Mouse (Mus musculus): Measurements from ENCODE around the gene Mphosph9.
"Not testable (repeated sequence)": the region's sequence is repeated elsewhere in the genome, so short reads cannot be mapped to it uniquely, and the experiment has no call there.

Gene Mphosph9

DNA sequence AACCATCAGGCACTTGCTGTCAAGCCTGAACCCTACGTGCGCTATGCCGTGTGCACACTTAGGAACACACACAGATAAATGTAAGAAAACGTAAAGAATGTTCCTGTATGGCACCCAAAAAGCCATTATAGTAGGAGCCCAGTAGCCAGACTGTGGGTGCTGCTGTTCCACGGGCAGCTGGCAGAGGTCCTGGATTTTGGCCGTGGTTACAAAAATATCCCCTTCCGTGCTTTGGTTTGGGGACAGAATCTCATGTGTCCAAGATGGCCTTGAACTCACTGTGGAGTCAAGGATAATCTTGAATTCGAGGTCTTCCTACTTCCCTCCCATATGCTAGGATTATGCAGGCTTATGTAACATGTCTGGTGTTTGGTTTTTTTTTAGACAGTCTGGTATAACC lies 15.1 kb upstream of the Mphosph9 start:
- DNase-seq (ENCODE audit: low spot score in 2 of 2), result no peak

DNA sequence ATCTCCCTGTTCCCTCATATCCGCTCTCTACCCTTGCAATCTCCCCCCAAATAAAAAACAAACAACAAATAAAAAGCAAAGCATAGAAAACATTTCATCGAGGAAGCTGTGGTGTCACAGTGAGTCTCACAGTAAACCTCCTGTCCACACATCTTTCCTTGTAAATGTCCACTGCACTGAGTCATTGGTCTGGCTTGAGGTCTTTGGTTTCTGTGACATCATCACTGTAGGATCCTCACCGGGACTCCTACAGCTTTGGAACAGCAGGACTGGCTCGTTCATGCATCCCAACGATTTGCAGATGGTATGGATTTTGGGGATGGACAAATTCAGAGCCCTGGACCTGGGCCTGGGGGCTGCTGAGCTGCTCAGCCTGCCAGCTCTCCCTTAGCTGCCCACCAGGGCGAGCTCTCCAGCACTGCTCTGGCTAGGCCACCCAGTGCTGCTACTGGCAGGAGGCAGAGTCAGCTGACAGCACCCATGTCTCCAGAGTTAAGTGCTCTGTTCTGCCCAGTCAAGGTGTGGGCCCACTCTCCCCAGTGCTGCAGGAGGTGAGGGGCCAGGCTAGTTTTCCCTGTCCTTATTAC lies 14.1 kb upstream of the Mphosph9 start:
- peak in 1 of 2 experiments; percentile 47 for DNase-seq (ENCODE audit: low spot score in 2 of 2)

DNA sequence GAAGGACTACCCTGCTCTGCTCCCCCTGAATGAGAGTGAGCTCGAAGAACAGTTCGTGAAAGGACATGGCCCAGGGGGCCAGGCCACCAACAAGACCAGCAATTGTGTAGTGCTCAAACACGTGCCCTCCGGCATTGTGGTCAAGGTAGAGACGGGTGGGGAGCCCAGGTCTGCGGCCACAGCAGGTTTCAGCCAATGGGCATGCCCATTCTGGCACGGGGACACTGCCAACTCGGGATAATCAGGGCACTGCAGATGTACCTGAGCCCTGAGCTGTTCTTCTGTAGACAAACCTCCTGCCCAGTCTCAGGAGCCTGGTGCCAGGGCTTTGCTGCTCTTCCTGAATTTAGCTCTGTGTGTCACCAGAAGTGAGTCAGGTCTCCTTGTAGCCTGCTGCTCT lies 11.0 kb upstream of the Mphosph9 start:
- no peak for DNase-seq (ENCODE audit: low spot score in 2 of 2)

DNA sequence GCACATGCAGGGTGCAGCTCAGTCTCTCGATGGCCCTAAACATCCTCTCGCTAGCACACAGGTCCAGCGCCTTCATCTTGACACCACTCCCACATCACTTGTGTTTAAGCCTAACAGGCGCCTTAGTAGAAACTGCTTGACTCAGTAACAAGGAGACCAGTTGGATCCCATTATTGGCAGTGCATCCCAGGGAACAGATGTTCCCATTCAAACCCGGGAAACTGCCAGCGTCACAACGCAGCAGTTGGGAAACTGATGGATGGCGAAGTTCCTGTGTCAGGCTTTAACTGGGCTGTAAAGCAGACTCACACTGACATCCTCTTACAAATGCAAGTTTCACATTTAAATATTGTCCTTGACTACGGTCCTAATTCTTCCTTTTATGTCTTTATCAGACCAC lies 10.1 kb upstream of the Mphosph9 start:
- no peak for DNase-seq (ENCODE audit: low spot score in 2 of 2)

DNA sequence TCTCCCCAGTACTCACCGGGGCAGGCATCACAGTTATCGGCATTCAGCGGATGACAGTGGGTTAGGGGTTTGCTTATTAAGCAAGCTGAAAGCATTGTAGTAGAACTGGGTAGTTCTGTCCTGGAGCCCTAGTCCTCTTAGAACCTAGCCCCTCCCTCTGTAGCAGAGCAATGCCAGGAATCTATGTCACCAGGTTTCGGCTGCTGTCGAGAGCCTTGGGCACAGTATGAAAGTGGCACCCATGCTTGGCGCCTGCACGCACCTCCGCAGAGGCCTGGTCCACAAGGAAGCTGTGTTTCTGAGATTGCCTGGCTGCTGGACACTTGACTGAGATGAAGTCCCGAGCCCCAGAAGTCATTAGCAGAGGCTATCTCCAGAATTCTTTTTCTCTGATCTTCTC lies 9.3 kb upstream of the Mphosph9 start:
- DNase-seq (ENCODE audit: low spot score in 2 of 2), result no peak

DNA sequence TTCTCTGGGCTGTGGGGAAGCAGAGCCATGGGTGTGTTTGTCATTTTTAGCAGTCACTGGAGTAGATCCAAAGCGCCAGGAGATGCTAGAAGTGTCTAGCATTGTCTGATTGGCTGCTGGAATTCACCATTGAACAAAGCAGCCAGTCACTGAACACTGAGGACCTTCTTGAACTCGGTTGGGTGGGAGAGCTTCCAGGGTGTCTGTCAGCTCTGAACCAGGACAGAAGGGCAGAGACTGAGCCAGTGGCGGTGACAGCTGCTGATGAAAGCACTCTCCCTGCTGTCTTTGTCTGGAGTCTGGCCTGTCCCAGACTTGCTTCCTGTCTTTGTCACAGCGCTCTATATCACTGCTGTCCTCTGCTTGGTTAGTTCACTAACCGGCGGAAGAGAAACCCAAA lies 6.6 kb upstream of the Mphosph9 start:
- no peak for DNase-seq (ENCODE audit: low spot score in 2 of 2)

DNA sequence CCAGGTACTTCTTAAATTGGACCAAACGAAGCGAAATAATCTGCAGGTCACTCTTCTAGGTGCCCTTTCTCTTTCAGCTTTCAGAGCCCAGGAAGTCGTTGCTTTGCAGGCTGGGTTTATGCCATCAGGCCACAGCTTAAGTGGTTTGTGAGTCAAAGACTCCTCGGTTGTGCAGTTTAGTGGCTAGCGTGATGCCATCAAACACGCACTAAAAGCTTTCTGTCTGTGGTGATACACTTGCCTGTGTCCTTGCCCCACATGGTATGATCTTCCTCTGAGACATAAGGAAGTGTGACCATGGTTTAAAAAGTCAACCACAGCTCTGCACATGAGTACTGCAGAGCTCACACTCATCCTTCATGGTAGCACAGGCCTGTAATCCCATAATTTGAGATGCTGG lies 2.3 kb upstream of the Mphosph9 start:
- DNase-seq (ENCODE audit: low spot score in 2 of 2), result no peak

DNA sequence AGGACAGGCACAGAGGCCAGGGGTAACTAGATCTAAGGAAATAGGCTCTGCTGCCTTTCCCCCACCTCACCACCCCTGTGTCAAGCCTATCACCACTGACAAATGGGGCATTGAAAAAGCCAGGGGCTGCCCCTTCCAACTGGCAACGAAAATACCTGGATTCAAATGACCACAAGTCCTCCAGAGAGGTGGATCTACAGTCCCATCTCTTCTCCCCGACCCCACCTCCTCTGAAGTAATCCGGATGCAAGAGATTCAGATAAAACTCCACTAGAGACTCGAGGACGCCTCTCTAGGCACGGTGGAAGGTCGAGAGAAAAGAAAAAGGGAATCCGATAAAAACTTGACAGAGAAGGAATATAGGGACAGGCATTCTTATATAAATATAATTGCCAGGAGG lies 943 bp downstream of the Mphosph9 start:
- peak in 1 of 2 experiments; percentile 17 for DNase-seq (ENCODE audit: low spot score in 2 of 2)

DNA sequence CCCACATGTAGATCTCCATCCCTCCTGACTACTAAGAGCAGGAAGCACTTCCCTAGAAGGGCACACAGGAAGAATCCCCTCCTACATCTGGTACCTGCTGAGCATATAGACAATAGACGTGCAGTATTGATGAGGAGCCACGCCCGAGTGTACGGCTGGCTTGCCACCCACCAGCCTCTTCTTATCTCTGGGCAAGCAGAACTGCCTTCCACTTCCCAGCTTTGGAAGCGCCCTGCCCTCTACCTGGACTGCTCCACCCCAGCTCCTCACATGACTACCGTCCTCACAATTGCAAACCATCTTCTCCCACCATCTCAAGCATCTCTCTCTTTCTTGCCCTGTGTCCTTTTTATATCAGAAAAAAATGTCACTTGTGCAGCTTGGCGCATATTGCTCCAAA lies 10.1 kb downstream of the Mphosph9 start:
- no peak for DNase-seq (ENCODE audit: low spot score in 2 of 2)

DNA sequence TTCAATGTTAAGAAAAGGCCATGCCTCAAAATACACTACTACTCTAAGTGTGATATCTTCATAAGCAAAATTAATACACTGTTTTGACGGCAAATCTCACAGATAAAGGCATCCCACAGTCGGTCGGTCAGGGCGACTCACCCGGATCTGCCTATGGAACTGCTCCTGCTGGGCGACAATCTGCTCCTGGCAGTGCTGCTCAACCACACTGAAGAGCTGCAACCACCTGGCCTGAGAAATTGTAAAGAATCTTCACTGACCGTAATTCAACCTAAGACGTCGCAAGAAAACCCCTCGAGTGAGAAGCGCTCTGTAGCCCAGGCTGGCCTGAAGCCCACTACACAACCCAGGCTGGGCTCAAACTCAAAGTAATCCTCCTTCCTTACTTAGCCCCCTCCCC lies 11.8 kb downstream of the Mphosph9 start:
- DNase-seq (ENCODE audit: low spot score in 2 of 2), result no peak

DNA sequence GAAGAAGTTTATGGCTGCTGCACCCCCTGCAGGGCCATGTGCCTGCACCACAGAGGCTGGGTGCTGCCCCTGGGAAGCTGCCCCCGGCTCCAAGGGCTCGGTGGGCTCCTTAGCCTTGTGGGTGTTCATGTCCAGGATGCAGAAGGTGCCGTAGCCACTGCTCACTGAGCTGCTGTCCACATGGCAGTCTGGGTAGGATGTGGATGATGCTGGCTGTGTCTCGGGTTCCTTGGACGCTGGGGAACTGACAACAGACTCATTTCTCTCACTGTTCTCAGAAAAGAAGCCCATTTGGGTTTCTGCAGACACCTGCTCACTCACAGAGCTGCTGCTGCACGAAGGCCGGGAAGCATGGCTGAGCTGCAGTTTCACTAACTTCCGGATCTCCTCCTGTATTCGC lies 12.3 kb downstream of the Mphosph9 start:
- DNase-seq (ENCODE audit: low spot score in 2 of 2), result no peak

DNA sequence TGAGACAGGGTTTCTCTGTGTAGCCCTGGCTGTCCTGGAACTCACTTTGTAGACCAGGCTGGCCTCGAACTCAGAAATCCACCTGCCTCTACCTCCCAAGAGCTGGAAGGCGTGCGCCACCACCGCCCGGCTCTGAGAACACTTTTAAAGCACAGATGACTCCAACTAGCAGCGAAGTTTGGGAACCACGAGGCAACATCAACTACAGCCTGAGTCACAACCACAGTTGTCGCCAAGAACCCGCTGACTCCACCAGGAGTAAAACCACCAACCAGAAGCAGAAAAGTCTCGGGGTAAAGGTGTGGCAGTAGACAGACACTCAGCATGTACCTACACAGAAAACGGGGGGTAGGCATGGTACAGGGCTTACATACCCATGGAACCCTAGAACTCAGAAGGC lies 17.7 kb downstream of the Mphosph9 start:
- DNase-seq (ENCODE audit: low spot score in 2 of 2), result no peak

DNA sequence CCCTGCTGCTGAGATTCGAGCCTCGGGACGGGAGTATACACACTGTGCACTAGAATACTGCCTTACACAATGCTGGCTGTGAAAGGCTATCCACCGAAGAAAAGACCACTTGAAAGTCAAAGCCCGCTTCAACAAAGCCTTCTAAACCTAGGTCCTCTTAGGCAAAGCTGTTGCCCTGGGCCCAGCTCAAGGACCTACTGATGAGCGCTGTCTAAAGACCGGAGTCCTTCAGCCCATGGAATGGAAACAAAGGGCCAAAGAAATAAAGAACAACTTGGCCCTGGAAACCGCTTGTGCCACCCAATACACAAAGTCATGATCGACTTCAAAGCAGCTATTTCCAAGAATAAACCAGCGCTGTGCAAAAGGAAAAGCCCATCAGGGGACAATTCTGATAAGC lies 18.6 kb downstream of the Mphosph9 start:
- DNase-seq (ENCODE audit: low spot score in 2 of 2), result no peak

DNA sequence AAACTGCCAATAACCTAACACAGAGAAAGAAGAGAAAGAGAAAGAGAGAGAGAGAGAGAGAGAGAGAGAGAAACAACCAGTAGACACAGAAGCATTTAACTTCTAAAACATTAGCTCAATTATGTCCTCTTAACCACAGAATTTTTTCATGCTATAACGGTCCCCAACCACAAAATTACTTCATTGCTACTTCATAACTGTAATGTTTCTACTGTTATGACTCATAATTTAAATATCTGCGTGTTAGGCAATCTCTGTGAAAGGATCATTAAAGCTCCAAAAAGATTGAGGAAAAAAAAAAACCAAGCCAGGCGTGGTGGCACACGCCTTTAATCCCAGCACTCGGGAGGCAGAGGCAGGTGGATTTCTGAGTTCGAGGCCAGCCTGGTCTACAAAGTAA lies 24.9 kb downstream of the Mphosph9 start:
- not testable (repeated sequence) for DNase-seq (ENCODE audit: low spot score in 2 of 2)

DNA sequence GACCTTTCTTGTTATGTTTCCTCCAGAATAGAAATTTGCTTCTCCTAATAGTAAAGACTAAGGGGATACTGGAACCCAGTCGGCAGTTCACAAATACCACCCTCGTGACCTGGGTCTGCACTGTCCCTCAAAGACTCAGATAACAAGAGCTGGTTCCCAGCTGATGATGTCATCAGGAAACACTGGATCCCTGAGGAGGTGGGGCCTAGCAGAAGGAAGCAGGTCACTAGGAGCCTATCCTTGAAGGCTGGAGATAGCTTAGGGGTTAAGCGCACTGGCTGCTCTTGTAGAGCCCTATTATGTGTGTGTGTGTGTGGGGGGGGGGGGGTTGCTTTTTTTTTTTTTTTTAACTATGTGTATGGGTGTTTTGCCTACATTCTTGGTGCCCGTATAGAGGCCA lies 27.6 kb downstream of the Mphosph9 start:
- no peak for DNase-seq (ENCODE audit: low spot score in 2 of 2)

DNA sequence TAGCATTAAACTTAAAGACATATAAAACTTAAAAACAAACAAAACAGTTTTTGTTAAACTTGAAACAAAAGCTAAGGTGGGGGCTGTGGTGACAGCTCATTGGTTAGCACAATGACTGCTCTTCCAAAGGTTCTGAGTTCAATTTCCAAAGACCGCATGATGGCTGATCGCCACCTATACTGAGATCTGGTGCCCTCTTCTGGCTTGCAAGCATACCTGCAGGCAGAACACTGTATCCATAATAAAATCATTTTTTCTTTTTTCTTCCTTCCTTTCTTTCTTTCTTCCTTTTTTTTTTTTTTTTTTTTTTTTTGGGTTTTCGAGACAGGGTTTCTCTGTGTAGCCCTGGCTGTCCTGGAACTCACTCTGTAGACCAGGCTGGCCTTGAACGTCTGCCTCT lies 28.5 kb downstream of the Mphosph9 start:
- DNase-seq (ENCODE audit: low spot score in 2 of 2), result peak in 1 of 2 experiments; percentile 33

DNA sequence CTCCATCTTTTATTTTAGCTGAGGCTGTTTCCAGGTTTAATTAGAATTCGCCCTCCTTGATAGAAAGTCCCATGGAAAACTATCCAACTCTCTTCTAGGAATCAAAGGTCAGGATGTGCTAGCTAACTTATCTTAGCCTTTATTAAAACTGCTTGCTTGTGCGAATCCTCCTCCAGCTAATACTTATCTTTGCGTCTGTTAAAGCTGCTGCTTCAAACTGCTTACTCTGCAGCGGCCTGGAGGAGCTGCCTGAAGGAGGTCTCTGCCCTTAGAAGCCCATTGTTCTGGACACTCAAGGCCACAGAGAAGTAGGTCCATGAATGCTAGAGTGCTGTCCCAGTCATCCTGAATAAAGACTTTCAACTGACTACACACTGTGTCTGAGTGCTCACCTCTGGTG lies 31.3 kb downstream of the Mphosph9 start:
- no peak for DNase-seq (ENCODE audit: low spot score in 2 of 2)

DNA sequence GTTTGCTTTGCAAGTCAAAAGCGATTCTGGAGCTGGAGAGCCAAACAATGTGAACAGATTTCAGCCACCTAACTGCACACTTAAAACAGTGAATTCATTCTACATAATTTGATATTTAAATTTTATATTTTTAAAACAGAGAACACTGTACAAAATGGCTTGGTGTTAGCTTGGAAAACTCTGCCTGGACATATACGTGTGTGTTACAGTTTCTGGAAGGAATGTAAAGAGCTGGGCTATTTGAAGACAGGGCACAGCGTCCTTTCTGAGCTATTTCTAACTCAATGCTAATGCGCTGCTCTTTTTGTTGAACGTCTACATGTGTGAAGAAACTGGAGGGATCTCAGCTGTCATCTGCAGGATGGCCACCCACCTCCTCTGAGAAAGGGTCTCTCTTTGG lies 33.8 kb downstream of the Mphosph9 start:
- DNase-seq (ENCODE audit: low spot score in 2 of 2), result no peak

DNA sequence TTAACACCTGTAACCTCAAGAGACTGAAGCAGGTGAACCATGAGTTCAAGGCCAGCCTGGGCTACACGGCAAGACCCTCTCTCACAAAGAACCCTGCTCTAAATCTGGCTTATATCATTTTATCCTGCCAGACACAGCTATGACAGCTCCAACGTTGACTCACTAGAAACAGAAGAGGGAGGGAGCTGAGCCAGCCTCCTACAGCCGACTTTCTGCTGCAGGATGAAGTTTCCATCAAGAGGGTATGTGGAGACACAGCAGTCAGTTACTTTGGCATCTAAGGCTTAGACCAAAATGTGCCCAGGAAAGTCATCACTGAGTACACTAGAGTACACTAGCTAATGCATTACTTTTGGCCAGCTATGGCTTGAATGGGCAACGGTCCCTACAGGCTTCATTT lies 37.6 kb downstream of the Mphosph9 start:
- DNase-seq (ENCODE audit: low spot score in 2 of 2), result no peak

DNA sequence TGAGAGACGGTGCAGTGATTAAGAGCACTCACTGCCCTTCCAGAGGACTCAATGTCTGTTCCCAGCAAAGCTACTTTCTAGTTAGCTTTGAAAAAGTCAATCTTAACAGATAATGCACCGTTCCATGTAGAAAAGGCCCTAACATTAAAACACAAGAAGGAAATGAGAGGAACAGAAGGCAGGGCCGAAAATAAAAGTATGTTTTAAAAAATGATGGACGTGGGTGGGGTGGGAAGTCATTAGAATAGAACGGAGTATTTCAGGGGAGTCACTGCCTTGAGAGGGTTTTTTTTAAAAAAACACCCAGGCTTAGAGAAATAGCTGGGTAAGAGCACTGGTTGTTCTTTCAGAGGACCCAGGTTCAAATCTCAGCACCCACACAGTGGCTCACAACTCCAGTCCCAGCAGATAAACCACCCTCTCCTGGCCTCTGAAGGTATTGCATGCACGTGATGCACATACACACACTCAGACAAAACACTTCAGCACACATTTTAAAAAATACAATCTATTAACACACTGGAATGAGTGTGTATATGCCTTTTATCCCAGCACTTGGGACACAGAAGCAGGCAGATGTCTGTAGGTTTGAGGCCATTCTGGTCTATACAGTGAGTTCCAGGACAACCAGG lies 40.0 kb downstream of the Mphosph9 start:
- no peak for DNase-seq (ENCODE audit: low spot score in 2 of 2)

DNA sequence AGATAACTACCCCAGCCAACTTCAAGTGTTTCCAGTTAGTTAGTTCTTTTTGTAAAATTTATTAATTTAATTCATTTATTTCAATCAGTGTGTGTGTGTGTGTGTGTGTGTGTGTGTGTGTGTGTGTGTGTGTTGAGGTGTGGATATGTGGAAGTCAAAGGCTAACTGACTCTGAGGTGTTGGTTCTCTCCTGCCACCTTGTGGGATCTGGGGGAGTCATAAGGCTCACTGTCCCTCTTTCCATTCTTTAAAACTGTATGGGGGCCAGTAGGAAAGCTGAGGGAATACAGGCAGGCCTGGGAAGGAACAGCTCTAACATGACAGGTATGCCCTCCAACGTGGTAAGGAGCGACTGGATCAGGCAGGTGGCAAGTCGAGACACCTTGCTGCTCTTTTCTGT lies 43.4 kb downstream of the Mphosph9 start:
- no peak for DNase-seq (ENCODE audit: low spot score in 2 of 2)

DNA sequence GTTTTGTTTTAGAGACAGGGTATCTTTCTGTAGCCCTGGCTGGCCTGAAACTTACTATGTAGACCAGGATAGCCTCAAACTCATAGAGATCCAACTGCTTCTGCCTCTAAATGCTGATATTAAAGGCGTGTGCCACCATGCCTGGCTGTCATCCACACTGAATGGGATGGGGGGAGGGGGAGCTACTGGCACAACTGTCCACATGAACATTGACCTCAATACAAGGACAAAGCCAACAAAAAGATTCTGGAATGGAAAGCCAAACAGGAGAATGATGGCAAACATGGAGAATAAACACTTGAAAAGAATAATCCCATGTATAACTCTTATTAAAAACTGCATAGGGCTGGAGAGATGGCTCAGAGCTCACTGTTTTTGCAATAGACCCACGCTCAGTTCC lies 44.9 kb downstream of the Mphosph9 start:
- no peak for DNase-seq (ENCODE audit: low spot score in 2 of 2)

DNA sequence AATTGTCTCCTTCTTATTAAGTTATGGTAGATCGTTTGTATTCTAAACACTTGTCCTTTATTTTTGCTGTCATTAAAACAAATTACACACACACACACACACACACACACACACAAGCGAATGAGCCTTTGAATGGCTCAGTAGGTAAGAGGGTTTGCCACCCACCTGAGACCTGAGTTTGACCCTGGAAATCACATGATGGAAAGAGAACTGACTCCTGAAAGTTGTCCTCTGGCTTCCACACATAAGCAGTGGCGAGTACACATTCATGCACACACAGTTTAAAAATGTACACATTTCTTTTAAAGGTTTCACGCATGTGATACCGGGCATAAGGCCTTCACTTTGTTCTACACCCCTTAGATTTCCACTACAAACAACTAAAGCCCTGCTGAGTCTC lies 57.5 kb downstream of the Mphosph9 start:
- DNase-seq (ENCODE audit: low spot score in 2 of 2), result no peak

DNA sequence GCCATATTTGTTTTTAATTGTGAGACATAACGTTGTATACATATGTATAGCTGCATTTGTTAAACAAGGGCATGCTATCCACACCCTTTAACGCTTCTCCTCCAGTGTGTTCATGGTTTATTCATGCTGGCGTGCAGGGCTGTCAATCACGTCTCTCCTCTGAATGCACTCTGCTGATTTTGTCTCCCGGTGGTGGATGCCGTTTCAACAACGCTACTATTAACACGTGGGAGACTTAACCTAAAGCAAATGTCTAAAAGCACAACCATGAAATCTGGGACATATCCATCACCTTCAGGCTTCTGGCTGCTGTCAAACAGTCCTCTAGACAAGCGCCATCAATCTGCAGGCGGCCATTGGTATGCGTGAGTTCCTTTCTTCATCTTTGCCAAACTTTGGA lies 58.1 kb downstream of the Mphosph9 start:
- no peak for DNase-seq (ENCODE audit: low spot score in 2 of 2)
